Comparison of ENCODE assay signal across 25 mouse cellular contexts in genomic region chr8:54505060-54505459, GRCm38 (mm10). TPM values are rescaled to one million over a fixed set of nuclear protein-coding genes. Genes with fewer than 3 reads are reported as not detected.
A peak's percentile ranks its signal among the peaks of the same experiment; 100 is the strongest.
DNase-seq lines count a peak whose midpoint lies in the region; ATAC-seq and TF ChIP-seq lines count a peak whose summit lies in the region.
"Had no signal": no experiment of that assay in that cellular context is flagged by ENCODE, and none has a peak within 500 bp of the region (broad histone marks: within the 10 kb centered on the region; RNA-seq: fewer than 3 reads in every experiment).

No protein-coding gene starts in this region.

- DNase-seq in liver, embryonic 11.5 days (ENCODE audit: low spot score), result no peak
- no peak for DNase-seq in liver, postnatal 0 days
- DNase-seq in lung, postnatal 4 days, result no peak
- peak; percentile 40 for DNase-seq in NIH3T3 (ENCODE audit: low read depth)
- DNase-seq in kidney, adult 8-10 months, result no peak
- DNase-seq: adrenal gland, postnatal 10 days; adrenal gland, postnatal 36 days; cerebellum, adult 18-20 months; cerebellum, adult 9-10 months; cerebellum, postnatal 14 days; gastrocnemius, postnatal 10 days; gastrocnemius, postnatal 36 days; heart, adult 2 months; heart, postnatal 14 days; heart, postnatal 4 days had no signal

- ATAC-seq in liver, embryonic 11.5 days (replicated peaks; ENCODE audit: low FRiP score), result 0 out of 2 replicates have a peak, but pooled peaks have one; percentile 35
- ATAC-seq in liver, postnatal 0 days, result no peak
- ATAC-seq in lung, embryonic 15.5 days (ENCODE audit: borderline replicate concordance, extremely low read depth, low FRiP score, low TSS enrichment), result peak; percentile 72; the same call in 1 of the 2 replicates
- no peak for ATAC-seq in kidney, embryonic 15.5 days (replicated peaks; ENCODE audit: low FRiP score)
- ATAC-seq: activated CD4-positive, CD25-positive, alpha-beta regulatory T cell, adult 4 months; forebrain, embryonic 13.5 days; forebrain, embryonic 16.5 days had no signal

- H3K27me3 ChIP-seq in liver, embryonic 11.5 days (replicated peaks; ENCODE audit: control insufficient read depth, insufficient read depth, low read length), result no peaks in the 10 kb centered on the region
- no peaks in the 10 kb centered on the region for H3K27me3 ChIP-seq in liver, postnatal 0 days (ENCODE audit: insufficient read depth, low read length)
- no peaks in the 10 kb centered on the region for H3K27me3 ChIP-seq in lung, embryonic 15.5 days
- H3K27me3 ChIP-seq in kidney, embryonic 15.5 days, result no peaks in the 10 kb centered on the region
- H3K27me3 ChIP-seq: forebrain, embryonic 13.5 days; heart, embryonic 13.5 days; hindbrain, embryonic 15.5 days had no signal

- TF ChIP-seq EP300 in liver, postnatal 0 days (IDR thresholded peaks at IDR 0.05; ENCODE audit: low read depth), result no peak

- H3K4me2 ChIP-seq in liver, embryonic 11.5 days, result no peak overlapping the region
- no peak overlapping the region for H3K4me2 ChIP-seq in liver, postnatal 0 days (ENCODE audit: low read depth, low read length)
- H3K4me2 ChIP-seq in lung, embryonic 15.5 days, result no peak overlapping the region
- no peak overlapping the region for H3K4me2 ChIP-seq in kidney, embryonic 15.5 days
- H3K4me2 ChIP-seq: forebrain, embryonic 13.5 days; heart, embryonic 13.5 days; hindbrain, embryonic 15.5 days had no signal

- WGBS in liver, embryonic 11.5 days, result 56% methylated on average over 2 of the region's 2 CpGs
- 44% methylated on average over 2 of the region's 2 CpGs for WGBS in liver, postnatal 0 days (ENCODE audit: insufficient replicate concordance)
- 18% methylated on average over 2 of the region's 2 CpGs for WGBS in lung, embryonic 15.5 days
- WGBS in kidney, embryonic 15.5 days, result 46% methylated on average over 2 of the region's 2 CpGs

- H3K27ac ChIP-seq in liver, embryonic 11.5 days (ENCODE audit: low read depth, low read length), result no peak overlapping the region
- no peak overlapping the region for H3K27ac ChIP-seq in liver, postnatal 0 days (ENCODE audit: low read depth)
- no peak overlapping the region for H3K27ac ChIP-seq in lung, embryonic 15.5 days
- no peak overlapping the region for H3K27ac ChIP-seq in kidney, embryonic 15.5 days
- H3K27ac ChIP-seq: forebrain, embryonic 10.5 days; forebrain, embryonic 13.5 days; heart, adult 2 months; heart, embryonic 10.5 days; heart, embryonic 13.5 days; hindbrain, embryonic 15.5 days had no signal

- no peak overlapping the region for H3K9ac ChIP-seq in liver, embryonic 11.5 days (ENCODE audit: low read depth, low read length)
- H3K9ac ChIP-seq in liver, postnatal 0 days (replicated peaks), result no peak overlapping the region
- H3K9ac ChIP-seq in lung, embryonic 15.5 days, result no peak overlapping the region
- H3K9ac ChIP-seq in kidney, embryonic 15.5 days, result no peak overlapping the region
- H3K9ac ChIP-seq: forebrain, embryonic 13.5 days; heart, embryonic 13.5 days; hindbrain, embryonic 15.5 days had no signal

- TF ChIP-seq CTCF in liver, postnatal 0 days (IDR thresholded peaks at IDR 0.05; ENCODE audit: low read depth), result no peak

- H3K9me3 ChIP-seq in liver, embryonic 11.5 days (ENCODE audit: control insufficient read depth, low read length), result no peaks in the 10 kb centered on the region
- H3K9me3 ChIP-seq in liver, postnatal 0 days (ENCODE audit: low read length), result no peaks in the 10 kb centered on the region
- no peaks in the 10 kb centered on the region for H3K9me3 ChIP-seq in lung, embryonic 15.5 days
- H3K9me3 ChIP-seq in kidney, embryonic 15.5 days (replicated peaks), result no peaks in the 10 kb centered on the region
- H3K9me3 ChIP-seq: forebrain, embryonic 10.5 days; forebrain, embryonic 13.5 days; G1E; heart, embryonic 10.5 days; heart, embryonic 13.5 days; hindbrain, embryonic 15.5 days had no signal

- no peaks in the 10 kb centered on the region for H3K36me3 ChIP-seq in liver, embryonic 11.5 days (ENCODE audit: control insufficient read depth, insufficient read depth, low read length)
- no peaks in the 10 kb centered on the region for H3K36me3 ChIP-seq in liver, postnatal 0 days (replicated peaks; ENCODE audit: insufficient read depth, low read length)
- no peaks in the 10 kb centered on the region for H3K36me3 ChIP-seq in lung, embryonic 15.5 days
- H3K36me3 ChIP-seq in kidney, embryonic 15.5 days, result no peaks in the 10 kb centered on the region
- H3K36me3 ChIP-seq: forebrain, embryonic 10.5 days; G1E; heart, embryonic 10.5 days; heart, embryonic 13.5 days; hindbrain, embryonic 15.5 days had no signal

- peaks cover 4% of the 10 kb centered on the region; the same call in 1 of the 2 replicates for H3K4me1 ChIP-seq in liver, embryonic 11.5 days (replicated peaks; ENCODE audit: control insufficient read depth, insufficient read depth, low read length)
- peaks cover 4% of the 10 kb centered on the region; the same call in 1 of the 2 replicates for H3K4me1 ChIP-seq in liver, postnatal 0 days (ENCODE audit: insufficient read depth)
- H3K4me1 ChIP-seq in lung, embryonic 15.5 days, result 0 out of 2 replicates have a peak, but pooled peaks cover 4% of the 10 kb centered on the region
- peaks cover 6% of the 10 kb centered on the region; the same call in 1 of the 2 replicates for H3K4me1 ChIP-seq in kidney, embryonic 15.5 days

- no peak overlapping the region for H3K4me3 ChIP-seq in liver, embryonic 11.5 days (ENCODE audit: low read depth, low read length)
- H3K4me3 ChIP-seq in liver, postnatal 0 days (ENCODE audit: low read depth, low read length), result no peak overlapping the region
- H3K4me3 ChIP-seq in lung, embryonic 15.5 days, result no peak overlapping the region
- no peak overlapping the region for H3K4me3 ChIP-seq in kidney, embryonic 15.5 days (replicated peaks)
- H3K4me3 ChIP-seq: forebrain, embryonic 10.5 days; forebrain, embryonic 13.5 days; heart, adult 2 months; heart, embryonic 10.5 days; heart, embryonic 13.5 days; hindbrain, embryonic 15.5 days had no signal

RNA-seq across cellular contexts. Expression of gene Asb5, which starts 24.3 kb away (rescaled TPM):
- 2.7 and 6.2 TPM in 2 replicates for polyA plus RNA-seq in liver, embryonic 11.5 days (2014; fragmentation: Nextera tagmentation; extraction: Ambion mirVana)
- polyA plus RNA-seq in liver, postnatal 0 days (2015; fragmentation: Nextera tagmentation; extraction: Ambion mirVana), result 1.1 and 2.3 TPM in 2 replicates
- 4.0 and 4.1 TPM in 2 replicates for polyA plus RNA-seq in lung, embryonic 15.5 days (2015; fragmentation: Nextera tagmentation; extraction: Ambion mirVana)
- polyA plus RNA-seq in kidney, embryonic 15.5 days (2015; fragmentation: Nextera tagmentation; extraction: Ambion mirVana), result 4.2 and 5.3 TPM in 2 replicates
- polyA plus RNA-seq: activated CD4-positive, CD25-positive, alpha-beta regulatory T cell, adult 4 months; G1E had no signal

RNA-seq across cellular contexts. Expression of gene Spcs3, which starts 24.7 kb away (rescaled TPM):
- 122 and 144 TPM in 2 replicates for polyA plus RNA-seq in liver, embryonic 11.5 days (2014; fragmentation: Nextera tagmentation; extraction: Ambion mirVana)
- polyA plus RNA-seq in liver, postnatal 0 days (2015; fragmentation: Nextera tagmentation; extraction: Ambion mirVana), result 36.0 and 41.5 TPM in 2 replicates
- polyA plus RNA-seq in lung, embryonic 15.5 days (2015; fragmentation: Nextera tagmentation; extraction: Ambion mirVana), result 89.4 and 93.0 TPM in 2 replicates
- polyA plus RNA-seq in kidney, embryonic 15.5 days (2015; fragmentation: Nextera tagmentation; extraction: Ambion mirVana), result 95.9 and 104 TPM in 2 replicates

Comparison
In these comparisons a context has a peak if more than half of its experiments do, and no peak if none do; other contexts are left out.
1. ATAC-seq: peak in liver, embryonic 11.5 days (single experiment) and lung, embryonic 15.5 days (single experiment); none in liver, postnatal 0 days (single experiment) and kidney, embryonic 15.5 days (single experiment).